Mouse (Mus musculus) myocyte (in vitro differentiated cells): ENCODE results near the gene Exo1.

Experiments
- CEBPB ChIP-seq: IDR thresholded peaks from 2 replicates; pipeline ENCODE4 v1.6.1; 2011; ENCODE audit warnings: mild to moderate bottlenecking, moderate library complexity; ENCODE audit not compliant: poor library complexity, insufficient read depth, severe bottlenecking
- E2F4 ChIP-seq: IDR thresholded peaks from one replicate; pipeline ENCODE4 v1.6.1; 2011; ENCODE audit warnings: mild to moderate bottlenecking, control low read depth, moderate library complexity; ENCODE audit not compliant: insufficient read depth
- MAX ChIP-seq: IDR thresholded peaks from one replicate; pipeline ENCODE4 v1.6.1; 2011; ENCODE audit warnings: low read depth, mild to moderate bottlenecking, control low read depth
- MYOD1 ChIP-seq, 3 experiments: IDR thresholded peaks; one replicate each; pipeline ENCODE4 v1.6.1; 2011; ENCODE audit warnings: control low read depth in 2 of 3, low read depth in 2 of 3, mild to moderate bottlenecking in 2 of 3, moderate library complexity in 1 of 3; ENCODE audit not compliant: insufficient read length in 2 of 3, control insufficient read depth in 1 of 3
- MYOG ChIP-seq, 3 experiments: IDR thresholded peaks; one replicate each; pipeline ENCODE4 v1.6.1; 2011; ENCODE audit warnings: control low read depth in 2 of 3, low read depth in 2 of 3, mild to moderate bottlenecking in 2 of 3; ENCODE audit not compliant: insufficient read length in 2 of 3, control insufficient read depth in 1 of 3, insufficient read depth in 1 of 3
- POLR2A ChIP-seq: IDR thresholded peaks from one replicate; pipeline ENCODE4 v1.6.1; 2011; ENCODE audit warnings: low read depth, mild to moderate bottlenecking, control low read depth, moderate library complexity; ENCODE audit not compliant: insufficient read length
- POLR2AphosphoS2 ChIP-seq: IDR thresholded peaks from one replicate; pipeline ENCODE4 v1.6.1; 2011; ENCODE audit warnings: low read depth, control low read depth; ENCODE audit not compliant: insufficient read length
- REST ChIP-seq: IDR thresholded peaks from one replicate; pipeline ENCODE4 v1.6.1; 2011; ENCODE audit warnings: mild to moderate bottlenecking, control low read depth, moderate library complexity; ENCODE audit not compliant: insufficient read depth, insufficient read length
- TCF12 ChIP-seq: IDR thresholded peaks from one replicate; pipeline ENCODE4 v1.6.1; 2011; ENCODE audit warnings: mild to moderate bottlenecking, control low read depth; ENCODE audit not compliant: poor library complexity, insufficient read depth, severe bottlenecking
- USF1 ChIP-seq: IDR thresholded peaks from one replicate; pipeline ENCODE4 v1.6.1; 2011; ENCODE audit warnings: low read depth, mild to moderate bottlenecking, control low read depth, moderate library complexity

DNA sequence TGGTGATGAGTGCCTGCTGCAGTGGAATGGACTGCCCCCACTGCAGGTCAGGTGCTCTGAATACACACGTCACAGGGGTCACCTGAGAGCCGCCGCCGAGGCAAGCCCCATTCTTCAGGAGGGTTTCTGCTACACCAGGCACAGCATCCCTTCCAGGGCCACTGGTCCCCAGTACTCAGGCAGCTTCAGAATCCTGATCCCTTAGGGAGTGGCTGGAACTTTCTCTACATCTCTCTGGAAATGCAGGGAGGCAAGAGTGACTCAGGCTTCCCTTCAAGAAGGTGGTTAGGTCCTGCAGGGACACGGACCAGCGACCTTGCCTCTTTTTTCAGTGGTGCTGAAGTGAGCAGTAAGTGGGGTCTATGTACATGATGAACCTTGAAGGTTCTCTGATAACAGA, 12.9 kb downstream of the Exo1 start:
- TF ChIP-seq POLR2A (no peak), TCF12 (no peak), MAX (no peak), MYOG (IDR thresholded peaks at IDR 0.05; ENCODE audit: control insufficient read depth in 1 of 3, insufficient read depth in 1 of 3, insufficient read length in 2 of 3, low read depth in 2 of 3) (no peak), USF1 (no peak), E2F4 (no peak), POLR2AphosphoS2 (no peak), CEBPB (no peak), MYOD1 (IDR thresholded peaks at IDR 0.05; ENCODE audit: control insufficient read depth in 1 of 3, insufficient read length in 2 of 3, low read depth in 2 of 3) (no peak), REST (no peak)
